Mouse (Mus musculus): Measurements from ENCODE around the gene Hmgn3. TPM values are rescaled to one million over a fixed set of nuclear protein-coding genes. Genes with fewer than 3 reads are reported as not detected.

Gene Hmgn3
- total RNA-seq, 2 experiments from 2014 or later, result 99.5 to 110 TPM

DNA sequence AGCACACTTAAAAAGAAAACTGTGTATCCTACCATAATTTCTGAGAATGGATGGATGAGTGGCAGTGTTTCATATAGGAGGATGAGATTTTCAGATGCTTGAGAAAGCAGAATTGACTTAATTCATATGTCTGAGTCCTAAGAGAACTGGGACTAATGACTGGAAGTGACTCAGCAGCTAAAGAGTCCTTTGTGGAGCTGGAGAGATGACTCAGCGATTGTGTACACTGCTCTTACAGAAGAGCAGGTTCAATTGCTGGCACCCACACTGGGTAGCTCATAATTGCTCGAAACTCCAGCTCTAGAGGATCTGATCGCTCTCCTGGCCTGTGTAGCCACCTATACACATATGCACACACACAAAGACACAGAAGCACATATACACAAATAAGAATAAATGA lies 42.7 kb downstream of the Hmgn3 start:
- no peak for DNase-seq (ENCODE audit: low spot score in 2 of 2)

DNA sequence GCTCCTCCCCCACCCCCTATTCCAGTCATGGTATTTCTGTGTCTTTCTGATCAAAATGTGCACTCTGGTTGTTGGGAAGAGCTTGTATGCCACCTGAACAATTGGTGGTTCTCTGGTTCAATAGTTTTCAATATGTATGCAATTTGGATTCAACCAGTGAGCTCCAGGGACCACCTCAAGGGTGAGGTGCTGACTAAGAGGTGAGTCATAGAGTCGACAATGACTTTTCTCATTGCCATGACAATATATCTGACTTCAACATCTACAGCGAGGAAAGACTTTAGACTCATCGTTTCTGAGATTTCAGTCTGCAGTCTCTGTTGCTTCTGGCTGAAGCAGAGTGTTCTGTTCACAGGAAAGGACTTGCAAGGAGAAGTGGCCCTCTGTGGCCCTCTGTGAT lies 44.8 kb downstream of the Hmgn3 start:
- DNase-seq (ENCODE audit: low spot score in 2 of 2), result no peak

DNA sequence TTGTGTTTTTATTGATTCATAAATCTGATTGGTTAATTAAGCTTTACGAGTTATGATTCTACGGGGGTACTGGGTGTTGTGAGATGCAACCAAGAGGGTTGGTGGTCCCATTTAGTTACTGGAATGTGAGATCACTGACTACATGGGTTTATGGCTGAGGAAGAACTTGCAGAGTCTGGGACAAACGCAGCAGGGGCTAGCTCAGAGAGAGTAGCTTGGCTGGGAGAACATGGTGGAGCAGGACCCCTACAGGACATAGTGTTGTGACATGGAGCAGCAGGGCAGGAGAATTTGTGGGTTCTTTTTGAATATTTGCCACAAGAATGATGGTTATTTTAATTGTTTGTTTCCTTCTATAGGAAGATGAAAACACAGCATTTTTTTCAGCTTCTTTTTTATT lies 45.7 kb downstream of the Hmgn3 start:
- no peak for DNase-seq (ENCODE audit: low spot score in 2 of 2)

DNA sequence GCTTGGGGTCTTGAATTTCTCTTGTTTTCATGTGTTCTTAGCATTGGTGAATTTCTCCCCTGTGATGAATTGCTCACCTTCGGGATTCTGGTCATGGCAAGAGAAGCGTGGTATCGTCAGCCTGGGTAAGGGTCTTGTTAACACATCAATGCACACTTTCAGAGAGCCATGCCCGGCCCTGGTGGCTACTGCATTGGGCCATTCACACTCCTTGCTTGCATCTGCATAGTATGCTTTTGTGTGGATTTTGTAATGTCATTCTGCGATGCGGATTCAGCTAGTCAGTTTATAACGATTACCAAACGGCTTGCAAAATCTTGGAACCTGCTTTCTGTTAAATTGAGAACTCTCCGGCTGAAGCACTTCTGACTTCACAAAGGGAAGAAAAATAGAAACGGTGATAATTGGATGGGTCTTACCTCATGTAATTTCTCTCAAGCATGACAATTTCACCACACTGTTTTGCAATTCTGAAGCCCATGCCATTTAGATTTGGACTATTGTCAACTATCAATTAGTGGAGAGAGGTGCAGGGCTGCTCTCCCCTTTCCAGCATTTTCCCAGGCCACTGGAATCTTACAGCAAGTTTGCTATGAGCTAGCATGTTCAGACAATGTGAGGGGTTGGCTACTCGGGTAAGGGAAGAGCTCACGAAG lies 47.7 kb downstream of the Hmgn3 start:
- DNase-seq (ENCODE audit: low spot score in 2 of 2), result no peak

DNA sequence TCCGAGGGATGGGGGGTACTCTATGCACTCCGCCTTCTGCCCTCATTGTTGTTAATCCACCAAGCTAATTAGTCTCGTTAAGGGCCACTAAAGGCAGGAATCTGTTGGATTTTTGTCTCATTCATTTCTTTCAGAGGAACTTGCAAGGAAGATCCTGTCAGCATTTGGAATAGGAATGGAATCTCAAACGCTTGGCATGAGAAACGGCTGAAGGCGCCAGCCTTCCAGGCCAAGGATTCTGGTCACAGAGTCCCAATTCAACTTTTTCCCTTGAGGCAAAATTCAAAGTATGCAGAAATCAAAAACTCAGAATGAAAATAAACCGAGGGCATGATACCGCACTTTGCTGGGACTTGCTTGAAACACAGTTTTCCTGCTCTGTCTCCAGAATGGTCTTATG lies 48.7 kb downstream of the Hmgn3 start:
- no peak for DNase-seq (ENCODE audit: low spot score in 2 of 2)

DNA sequence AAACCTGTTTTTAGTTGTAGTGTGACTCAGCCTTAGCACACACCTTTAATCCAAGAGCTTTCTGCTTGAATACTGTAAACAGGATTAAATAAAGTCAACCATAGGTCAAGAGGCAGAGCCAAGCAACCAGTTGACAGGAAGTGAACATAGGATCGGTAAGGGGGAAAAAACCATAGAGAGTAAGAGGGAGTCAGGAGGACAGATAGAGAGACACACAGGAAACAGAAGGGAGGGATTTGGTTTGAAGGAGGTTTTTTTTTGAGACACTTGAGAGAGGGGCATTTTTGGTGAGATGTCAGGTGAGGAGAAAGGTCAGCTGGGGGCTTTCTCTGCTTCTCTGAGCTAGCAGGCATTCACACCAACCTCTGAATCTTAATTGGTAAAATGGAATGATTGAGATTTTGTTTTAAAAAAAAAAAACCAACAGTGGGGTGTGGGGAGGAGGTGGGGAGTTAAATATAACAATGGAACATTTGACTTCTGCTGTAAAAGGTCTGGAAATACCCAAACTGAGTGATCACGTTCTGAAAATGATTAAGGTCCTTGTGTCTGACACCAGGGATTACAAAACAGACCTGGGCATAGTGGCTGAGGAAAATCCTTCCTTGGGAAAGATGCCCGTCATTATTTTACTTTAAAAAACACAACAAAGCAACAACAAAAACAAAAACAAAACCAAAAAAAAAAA lies 51.7 kb downstream of the Hmgn3 start:
- DNase-seq (ENCODE audit: low spot score in 2 of 2), result no peak

DNA sequence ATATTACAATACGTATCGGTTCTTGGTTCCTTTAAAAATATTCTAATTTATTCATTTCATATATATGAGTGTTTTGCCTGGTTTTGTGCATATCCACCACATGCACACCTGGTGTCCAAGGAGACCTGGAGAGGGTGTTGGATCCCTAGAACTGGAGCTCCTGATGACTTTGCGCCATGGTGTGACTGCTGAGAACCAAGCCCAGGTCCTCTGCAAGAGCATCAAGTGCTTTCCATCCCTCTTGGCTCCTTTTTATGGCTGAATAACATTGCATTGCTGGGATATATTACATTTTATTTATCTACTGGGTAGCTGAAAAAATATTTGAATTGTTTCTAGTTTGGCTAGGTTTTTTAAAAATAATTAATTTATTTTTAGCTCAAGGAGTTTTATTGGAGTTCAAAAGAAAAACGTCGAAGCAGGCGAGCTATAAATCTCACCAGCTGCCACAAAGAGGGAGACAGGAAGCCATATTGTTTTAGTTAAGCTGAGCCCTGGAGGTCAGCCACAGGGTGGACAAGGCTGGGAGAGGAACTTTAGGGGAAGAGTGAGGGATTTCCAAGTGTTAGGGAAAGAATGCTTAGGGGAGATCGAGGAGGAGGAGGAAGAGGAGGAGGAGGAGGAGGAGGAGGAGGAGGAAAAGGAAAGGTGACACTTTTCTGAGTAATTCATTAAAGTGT lies 62.6 kb downstream of the Hmgn3 start:
- no peak for DNase-seq (ENCODE audit: low spot score in 2 of 2)

DNA sequence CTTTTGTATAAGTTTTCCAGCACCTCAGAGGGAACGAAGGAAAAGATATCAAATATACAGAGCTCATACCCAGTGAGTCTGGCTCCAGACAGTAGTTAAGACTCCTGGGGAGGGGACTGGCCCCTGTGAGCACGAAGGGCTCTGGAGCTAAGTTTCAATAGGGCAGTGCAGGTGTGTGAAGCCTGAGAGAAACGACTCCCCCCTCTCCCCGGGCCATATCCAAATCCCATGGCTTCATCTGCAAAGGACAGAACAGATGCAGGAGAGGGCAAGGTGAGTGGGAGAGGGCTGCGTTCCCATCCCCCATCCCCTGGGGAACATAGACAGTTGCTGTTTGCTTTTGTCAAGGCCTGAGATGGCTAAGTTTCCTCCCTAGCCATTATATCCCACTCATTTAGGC lies 63.4 kb downstream of the Hmgn3 start:
- no peak for DNase-seq (ENCODE audit: low spot score in 2 of 2)

DNA sequence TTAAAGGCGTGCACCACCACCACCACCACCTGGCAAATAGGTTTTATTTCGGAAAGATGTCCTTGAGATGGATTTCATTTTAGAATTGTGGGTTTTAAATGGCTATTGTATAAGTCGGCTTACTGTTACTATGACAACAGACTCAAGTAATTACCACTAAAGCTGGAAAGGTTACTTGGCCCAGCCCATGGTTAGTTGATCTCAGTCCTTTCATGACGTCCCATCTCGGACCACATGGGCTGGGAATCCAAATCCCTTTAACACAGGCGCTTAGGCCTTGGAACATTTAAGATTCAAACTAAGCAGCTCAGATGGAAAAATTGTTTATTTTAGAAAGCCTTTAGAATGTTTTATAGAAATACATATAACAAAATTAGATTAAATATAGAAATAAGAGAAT lies 64.2 kb downstream of the Hmgn3 start:
- no peak for DNase-seq (ENCODE audit: low spot score in 2 of 2)

DNA sequence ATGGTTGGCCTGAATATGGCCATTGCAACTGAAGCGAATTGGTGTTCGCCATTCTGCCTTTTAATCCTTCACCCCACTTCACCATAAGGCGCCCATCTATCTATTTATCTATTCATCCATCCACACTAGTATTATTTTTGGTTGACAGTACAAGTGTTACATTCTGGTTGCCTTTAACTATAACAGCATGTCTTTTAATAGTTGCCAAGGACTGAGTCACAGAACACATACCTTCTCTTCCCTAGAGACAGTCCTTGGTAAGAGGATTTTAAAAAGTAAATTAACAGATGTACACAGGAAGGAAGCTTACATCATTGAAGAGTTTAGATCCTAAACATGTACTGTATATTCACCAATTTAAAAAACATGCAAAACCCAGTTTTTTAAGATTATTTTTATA lies 66.8 kb downstream of the Hmgn3 start:
- no peak for DNase-seq (ENCODE audit: low spot score in 2 of 2)

DNA sequence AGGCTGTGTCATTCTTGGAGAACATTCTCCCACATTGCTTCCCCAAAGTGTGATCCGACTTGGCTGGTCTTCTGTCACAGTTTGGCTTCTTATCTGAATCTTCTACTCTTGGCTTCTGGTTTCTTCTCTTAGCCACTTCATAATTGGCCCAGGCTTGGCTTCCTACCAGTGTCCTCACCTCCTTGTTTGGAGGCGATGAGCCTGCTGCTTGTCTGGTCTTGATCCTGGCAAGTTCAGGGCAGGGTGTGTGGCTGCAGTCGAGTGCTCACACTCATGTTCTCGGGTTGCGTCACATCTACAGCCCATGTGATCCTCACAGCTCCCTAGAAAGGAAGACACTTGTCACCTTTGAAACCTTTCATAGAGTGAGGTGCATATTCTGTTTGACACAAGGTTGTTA lies 78.2 kb downstream of the Hmgn3 start:
- DNase-seq (ENCODE audit: low spot score in 2 of 2), result no peak

DNA sequence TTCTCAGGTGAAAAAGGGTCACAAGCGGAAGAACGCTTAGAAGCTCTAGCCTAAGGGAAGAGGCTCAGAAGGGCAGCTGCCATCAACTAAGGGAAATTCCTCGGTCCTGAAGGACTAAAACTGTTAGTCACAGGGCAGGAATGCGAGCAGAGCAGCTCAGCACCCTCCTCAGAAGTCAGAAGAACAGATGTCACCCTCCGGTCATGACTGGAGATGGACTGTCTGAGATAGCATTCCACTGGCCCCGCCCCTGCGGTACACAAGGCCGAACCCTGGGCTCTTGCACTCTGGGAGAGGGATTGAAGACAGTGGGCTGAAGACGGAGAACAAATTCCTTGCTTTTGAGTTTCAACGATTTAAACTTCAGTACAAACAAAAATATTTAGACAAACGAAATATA lies 85.2 kb downstream of the Hmgn3 start:
- DNase-seq (ENCODE audit: low spot score in 2 of 2), result peak in 1 of 2 experiments; percentile 14

Other genes with a start within 250 kb of the Hmgn3 start
- gene Phip, start 171.2 kb downstream of the Hmgn3 start, total RNA-seq (2021), result 10 to 100 TPM; 89.2 to 96.2 TPM